Mouse (Mus musculus) CD4-positive helper T cell, adult 2 months (primary cell): ENCODE measurements around the gene Cyp27a1.

Source experiments
- DNase-seq: peaks from one replicate; pipeline ENCODE4 v3.0.0-alpha.2; 2012; ENCODE audit warnings: low read depth, missing footprints, low spot score

Cyp27a1 gene

GRCm38 (mm10) chr1:74713099-74713858 is at the start of gene Cyp27a1:
TSS of gene Cyp27a1 (plus strand) at chr1:74713574.
- DNase-seq, result no peak

- DNase-seq, result no peak
Measured at GRCm38 (mm10) chr1:74665153-74665552, 48.2 kb upstream of the Cyp27a1 start.

GRCm38 (mm10) chr1:74668371-74668770 is 45.0 kb upstream of the Cyp27a1 start:
- DNase-seq, result no peak

GRCm38 (mm10) chr1:74672731-74673130 is 40.6 kb upstream of the Cyp27a1 start:
- no peak for DNase-seq

DNA sequence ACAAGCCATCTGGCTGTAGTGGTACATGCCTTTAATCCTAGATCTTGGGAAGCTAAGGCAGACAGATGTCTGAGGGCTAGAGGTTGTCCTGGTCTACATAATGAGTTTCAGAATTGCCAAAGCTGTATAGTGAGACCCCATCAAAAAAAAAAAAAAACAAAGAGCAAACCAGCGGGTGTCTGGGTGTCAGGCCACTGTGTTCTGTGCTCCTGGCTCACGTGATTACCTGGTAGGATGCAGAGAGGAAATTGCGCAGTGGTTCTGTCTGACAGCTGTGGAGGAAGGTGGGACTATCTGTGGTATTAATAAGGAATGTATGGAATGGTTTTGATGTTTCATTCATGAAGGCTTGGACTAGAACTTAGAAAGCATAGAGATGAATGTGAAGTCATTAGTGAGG is 36.5 kb upstream of the Cyp27a1 start:
- no peak for DNase-seq

DNA sequence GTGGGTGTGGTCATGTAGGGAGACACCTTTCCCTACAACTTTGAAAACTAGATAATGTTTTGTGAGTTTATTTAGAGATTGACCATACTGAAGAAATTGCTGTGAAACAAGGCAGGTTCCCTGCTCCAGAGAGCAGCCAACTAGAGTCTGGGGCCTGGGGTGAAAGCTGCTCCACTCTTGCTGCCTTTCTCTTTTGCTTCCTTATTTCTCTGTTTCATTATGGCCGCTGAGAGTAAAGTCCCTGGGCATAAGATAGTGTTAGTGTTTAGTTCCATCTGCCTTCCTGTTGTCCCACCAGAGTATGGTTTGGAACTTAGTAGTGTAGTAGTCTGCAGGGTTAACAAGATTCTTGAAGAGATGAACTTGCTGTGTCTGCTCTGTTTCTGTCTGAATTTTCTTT is 35.5 kb upstream of the Cyp27a1 start:
- no peak for DNase-seq

- DNase-seq, result no peak
Measured at GRCm38 (mm10) chr1:74687131-74687530, 26.2 kb upstream of the Cyp27a1 start.

- no peak for DNase-seq
Measured at GRCm38 (mm10) chr1:74693891-74694583, 19.3 kb upstream of the Cyp27a1 start.

DNA sequence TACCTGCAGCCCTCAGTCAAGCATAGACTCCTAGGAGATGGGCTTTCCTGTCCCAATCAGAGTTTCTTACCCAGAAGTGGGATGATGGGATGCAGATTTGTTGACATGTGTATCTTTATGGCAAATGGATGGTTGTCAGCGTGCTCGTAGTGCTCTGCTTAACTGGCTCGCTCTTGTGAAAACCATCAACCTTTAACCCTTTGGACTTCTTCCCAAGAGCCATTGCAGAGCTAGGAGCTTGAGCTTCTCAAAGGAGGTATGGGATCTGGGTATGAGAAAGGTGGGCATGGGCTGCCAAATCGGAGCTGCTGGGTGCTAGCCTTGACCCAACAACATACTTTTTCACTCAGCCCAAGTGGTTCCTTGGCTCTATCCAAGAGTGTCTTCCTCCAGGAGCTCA is 17.5 kb upstream of the Cyp27a1 start:
- DNase-seq, result no peak

GRCm38 (mm10) chr1:74697416-74697815 is 16.0 kb upstream of the Cyp27a1 start:
- no peak for DNase-seq

DNA sequence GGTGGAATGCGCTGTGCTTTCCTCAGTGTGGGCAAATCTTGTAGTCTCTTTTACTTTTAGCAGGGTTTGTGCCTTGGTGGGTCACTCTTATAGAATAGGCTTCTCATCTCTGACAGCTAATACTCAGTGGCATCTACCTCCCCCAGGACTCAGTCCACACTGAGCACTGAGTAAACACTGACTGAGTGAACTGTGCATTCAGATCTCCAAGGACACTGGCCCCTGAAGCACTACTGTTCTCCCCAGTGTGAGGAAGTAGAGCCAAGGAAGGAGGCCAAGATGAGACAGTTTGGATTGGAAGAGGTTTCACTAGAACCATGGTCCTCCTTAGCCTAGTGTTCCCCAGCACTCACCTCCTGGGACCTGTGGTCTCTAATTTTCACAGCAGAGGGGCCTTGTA is 15.0 kb upstream of the Cyp27a1 start:
- DNase-seq, result no peak

- DNase-seq, result no peak
Measured at GRCm38 (mm10) chr1:74698791-74699190, 14.6 kb upstream of the Cyp27a1 start.

- no peak for DNase-seq
Measured at GRCm38 (mm10) chr1:74702142-74702553, 11.2 kb upstream of the Cyp27a1 start.

GRCm38 (mm10) chr1:74704156-74704555 is 9.2 kb upstream of the Cyp27a1 start:
- no peak for DNase-seq

- DNase-seq, result no peak
Measured at GRCm38 (mm10) chr1:74705016-74705415, 8.4 kb upstream of the Cyp27a1 start.

- DNase-seq, result no peak
Measured at GRCm38 (mm10) chr1:74709566-74709965, 3.8 kb upstream of the Cyp27a1 start.

GRCm38 (mm10) chr1:74712046-74712445 is 1.3 kb upstream of the Cyp27a1 start:
- no peak for DNase-seq

- DNase-seq, result no peak
Measured at GRCm38 (mm10) chr1:74712461-74713098, 794 bp upstream of the Cyp27a1 start.

DNA sequence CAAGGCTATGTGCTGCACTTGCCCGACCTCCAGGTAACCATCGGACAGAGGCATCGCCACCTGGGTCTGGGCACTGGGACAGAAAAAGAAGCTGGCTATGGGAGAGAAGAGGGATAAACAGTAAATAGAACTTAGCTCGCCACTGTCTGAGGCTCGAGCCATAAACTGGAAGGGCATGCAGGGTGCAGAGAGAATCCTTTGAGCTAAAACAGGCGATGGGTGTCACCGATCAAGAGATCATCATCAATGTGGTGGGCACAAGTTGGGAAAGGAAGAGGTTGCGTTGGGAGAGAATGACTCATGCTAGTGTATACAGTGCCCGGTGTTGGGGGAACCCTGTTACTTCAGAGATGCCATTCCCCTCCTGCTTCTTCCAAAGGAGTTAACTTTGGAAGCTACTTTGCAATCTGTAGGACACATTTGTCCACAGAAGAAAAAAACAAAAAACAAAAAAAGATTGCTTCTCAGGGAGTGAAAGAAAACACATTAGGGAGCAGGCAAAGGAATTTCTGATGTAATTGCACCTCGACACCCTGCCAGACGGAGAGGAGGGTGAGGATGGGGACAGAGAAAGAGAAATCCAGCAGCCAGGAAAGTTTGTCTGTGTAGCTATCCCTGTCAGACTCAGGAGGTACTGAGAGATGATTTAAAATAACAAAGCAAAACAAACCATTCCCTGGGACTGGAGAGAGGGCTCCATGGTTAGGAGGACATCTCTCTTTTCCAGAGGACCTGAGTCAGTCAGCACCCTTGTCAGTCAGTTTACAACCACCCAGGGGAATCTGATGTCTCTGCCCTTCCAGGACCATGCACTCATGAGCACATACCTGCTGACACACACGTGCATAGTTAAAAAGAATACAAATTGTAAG is 721 bp downstream of the Cyp27a1 start:
- no peak for DNase-seq

GRCm38 (mm10) chr1:74714967-74715366 is 1.6 kb downstream of the Cyp27a1 start:
- no peak for DNase-seq

DNA sequence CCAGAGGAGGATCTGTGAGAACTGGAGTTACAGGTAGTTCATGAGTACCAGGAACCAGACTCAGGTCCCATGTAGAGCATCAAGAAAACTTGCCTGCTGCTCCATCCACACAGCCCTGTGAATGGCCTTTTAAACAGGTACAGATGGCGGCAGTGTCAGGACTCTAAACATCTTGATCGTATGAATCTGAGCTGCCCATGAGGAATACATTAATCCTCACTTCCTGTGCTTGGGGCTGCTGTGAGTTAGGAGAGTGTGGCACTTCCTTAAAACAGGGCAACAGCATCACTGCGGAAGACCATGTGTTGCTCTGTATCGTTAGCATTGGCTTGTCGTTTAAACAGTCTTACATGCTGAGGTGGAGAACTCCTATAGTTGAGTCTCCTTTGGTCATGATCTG is 2.1 kb downstream of the Cyp27a1 start:
- no peak for DNase-seq

DNA sequence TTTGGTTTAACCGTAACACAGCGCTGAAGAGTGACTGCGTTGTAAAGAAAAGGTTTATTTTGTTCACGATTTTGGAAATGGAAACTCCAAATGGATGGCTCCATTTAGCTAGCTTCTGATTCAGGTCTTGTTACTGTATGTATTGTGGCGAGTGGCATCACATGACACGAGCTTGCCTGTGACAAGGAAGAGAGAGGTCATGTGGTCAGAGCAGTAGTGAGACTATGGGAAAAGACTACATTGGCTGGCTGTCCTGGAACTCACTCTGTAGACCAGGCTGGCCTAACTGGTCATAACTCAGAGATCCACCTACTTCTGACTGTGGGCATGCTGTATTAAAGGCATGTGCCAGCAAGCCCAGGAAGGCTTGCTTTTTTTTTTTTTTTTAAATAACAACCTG is 2.5 kb downstream of the Cyp27a1 start:
- no peak for DNase-seq
